Mouse (Mus musculus) brain, embryonic 14.5 days (tissue): ENCODE results near the gene Uqcr10. TPM values are rescaled to one million over a fixed set of nuclear protein-coding genes. Genes with fewer than 3 reads are reported as not detected.

Experiments
- DNase-seq: peaks from one replicate; pipeline ENCODE4 v3.0.0-alpha.2; 2011; ENCODE audit warnings: low read depth
- CTCF ChIP-seq: fragments of 200-500 bp; IDR thresholded peaks from 2 replicates; pipeline ENCODE4 v1.5.1; 2012; ENCODE audit warnings: inconsistent platforms, mild to moderate bottlenecking, moderate library complexity, borderline replicate concordance; ENCODE audit not compliant: insufficient read depth, insufficient read length; ENCODE audit errors: extremely low read depth
- POLR2A ChIP-seq: fragments of 200-500 bp; IDR thresholded peaks from 2 replicates; pipeline ENCODE4 v1.6.1; 2012; ENCODE audit warnings: mild to moderate bottlenecking, inconsistent platforms, borderline replicate concordance; ENCODE audit not compliant: poor library complexity, insufficient read depth, insufficient read length, severe bottlenecking; ENCODE audit errors: extremely low read depth
- polyA plus RNA-seq: library from polyadenylated mRNA; depleted of rRNA; stranded (reverse); fragments of >200 nt; gene quantifications from 2 replicates; pipeline ENCODE4 v1.2.3, GENCODE M21; 2012; rRNA removed

Gene Uqcr10
- polyA plus RNA-seq, 1 experiment: 554 TPM

- TF ChIP-seq CTCF: no peak
- no peak for TF ChIP-seq POLR2A
- DNase-seq: no peak
Measured at GRCm38 (mm10) chr11:4662496-4662878, 41.7 kb downstream of the Uqcr10 start.

- TF ChIP-seq POLR2A (no peak), CTCF (no peak)
- peak; percentile 62 for DNase-seq
Measured at GRCm38 (mm10) chr11:4661871-4662495, 42.2 kb downstream of the Uqcr10 start.

- TF ChIP-seq POLR2A (no peak), CTCF (no peak)
- DNase-seq: no peak
Measured at GRCm38 (mm10) chr11:4661324-4661723, 42.8 kb downstream of the Uqcr10 start.

GRCm38 (mm10) chr11:4660309-4661025 lies 43.7 kb downstream of the Uqcr10 start:
- TF ChIP-seq POLR2A (no peak), CTCF (no peak)
- DNase-seq: peak; percentile 14

- DNase-seq: no peak
- TF ChIP-seq CTCF (no peak), POLR2A (no peak)
Measured at GRCm38 (mm10) chr11:4659818-4660217, 44.3 kb downstream of the Uqcr10 start.

Other genes with a start within 250 kb of the Uqcr10 start
- gene Mtmr3, start 109.5 kb downstream of the Uqcr10 start, polyA plus RNA-seq: 41.4 and 53.7 TPM in 2 replicates
- not detected in 2 replicates for gene Gm11032, start 84.3 kb downstream of the Uqcr10 start, polyA plus RNA-seq
- gene Ascc2, start 66.6 kb downstream of the Uqcr10 start, polyA plus RNA-seq: 27.5 and 32.3 TPM in 2 replicates
- gene Zmat5, start 336 bp upstream of the Uqcr10 start, polyA plus RNA-seq: 40.2 and 57.7 TPM in 2 replicates
- 5.0 and 5.2 TPM in 2 replicates for gene Cabp7, start 42.4 kb upstream of the Uqcr10 start, polyA plus RNA-seq
- gene Nf2, start 145.2 kb upstream of the Uqcr10 start, polyA plus RNA-seq: 82.3 and 96.3 TPM in 2 replicates
- 101 and 117 TPM in 2 replicates for gene Nipsnap1, start 169.6 kb upstream of the Uqcr10 start, polyA plus RNA-seq
- 75.1 and 84.7 TPM in 2 replicates for gene Thoc5, start 191.0 kb upstream of the Uqcr10 start, polyA plus RNA-seq
- 1.5 and 4.9 TPM in 2 replicates for gene Nefh, start 243.7 kb upstream of the Uqcr10 start, polyA plus RNA-seq